Mouse (Mus musculus): ENCODE measurements around the gene Rab23. TPM values are rescaled to one million over a fixed set of nuclear protein-coding genes. Genes with fewer than 3 reads are reported as not detected.

Rab23 gene
- polyA plus RNA-seq, 1 experiment from 2014 or later: 28.0 TPM

- peaks cover 16% of the 10 kb centered on the region for H3K36me3 ChIP-seq
- no peaks in the 10 kb centered on the region for H3K27me3 ChIP-seq
- WGBS: 69% methylated on average over 7 of the region's 7 CpGs
- H3K9me3 ChIP-seq (replicated peaks): no peaks in the 10 kb centered on the region
- peak overlapping the region; percentile 95 for H3K4me2 ChIP-seq
- H3K27ac ChIP-seq: peak overlapping the region; percentile 86
- ATAC-seq (replicated peaks; ENCODE audit: low FRiP score): no peak
- peaks cover 38% of the 10 kb centered on the region for H3K4me1 ChIP-seq
- H3K9ac ChIP-seq: peak overlapping the region; percentile 70; the same call in 1 of the 2 replicates
- peak overlapping the region; percentile 76 for H3K4me3 ChIP-seq (replicated peaks)
These were observed 36.1 kb downstream of the Rab23 start for GRCm38 (mm10) chr1:33755799-33756198.

- no peaks in the 10 kb centered on the region for H3K27me3 ChIP-seq
- peaks cover 38% of the 10 kb centered on the region for H3K4me1 ChIP-seq
- peak overlapping the region; percentile 76 for H3K4me3 ChIP-seq (replicated peaks)
- WGBS: 15% methylated on average over 18 of the region's 18 CpGs
- peak overlapping the region; percentile 86 for H3K27ac ChIP-seq
- peak; percentile 16; the same call in 1 of the 2 replicates for ATAC-seq (replicated peaks; ENCODE audit: low FRiP score)
- peak overlapping the region; percentile 70 for H3K9ac ChIP-seq
- H3K9me3 ChIP-seq (replicated peaks): no peaks in the 10 kb centered on the region
- peak overlapping the region; percentile 95 for H3K4me2 ChIP-seq
- peaks cover 16% of the 10 kb centered on the region for H3K36me3 ChIP-seq
These were observed 36.8 kb downstream of the Rab23 start for GRCm38 (mm10) chr1:33756258-33757032.

DNA sequence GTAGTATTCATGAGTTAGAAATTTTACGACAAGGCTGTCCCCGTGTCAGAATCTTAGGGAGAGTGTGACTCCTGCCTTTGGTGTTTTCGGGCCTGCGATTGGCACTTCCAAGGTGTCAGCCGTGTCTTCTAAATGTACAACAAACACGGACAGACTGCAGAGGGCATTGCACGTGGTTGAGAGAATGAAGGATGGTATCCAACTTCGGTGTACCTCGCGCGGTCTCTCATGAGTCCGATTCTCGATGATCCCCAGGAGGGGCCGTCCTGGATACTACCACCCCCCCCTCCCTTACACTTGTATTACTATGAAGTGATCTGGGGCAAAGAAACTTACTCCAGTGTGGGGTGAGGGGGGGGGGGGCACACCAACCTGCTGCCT lies 37.3 kb downstream of the Rab23 start:
- Histone ChIP-seq H3K9me3 (replicated peaks) (no peaks in the 10 kb centered on the region), H3K36me3 (peaks cover 20% of the 10 kb centered on the region), H3K9ac (peak overlapping the region; percentile 70), H3K4me1 (peaks cover 38% of the 10 kb centered on the region), H3K4me3 (replicated peaks) (peak overlapping the region; percentile 76), H3K4me2 (peak overlapping the region; percentile 95), H3K27ac (peak overlapping the region; percentile 86), H3K27me3 (no peaks in the 10 kb centered on the region)
- under 1% methylated on average over 14 of the region's 14 CpGs for WGBS
- ATAC-seq (replicated peaks; ENCODE audit: low FRiP score): peak; percentile 14

DNA sequence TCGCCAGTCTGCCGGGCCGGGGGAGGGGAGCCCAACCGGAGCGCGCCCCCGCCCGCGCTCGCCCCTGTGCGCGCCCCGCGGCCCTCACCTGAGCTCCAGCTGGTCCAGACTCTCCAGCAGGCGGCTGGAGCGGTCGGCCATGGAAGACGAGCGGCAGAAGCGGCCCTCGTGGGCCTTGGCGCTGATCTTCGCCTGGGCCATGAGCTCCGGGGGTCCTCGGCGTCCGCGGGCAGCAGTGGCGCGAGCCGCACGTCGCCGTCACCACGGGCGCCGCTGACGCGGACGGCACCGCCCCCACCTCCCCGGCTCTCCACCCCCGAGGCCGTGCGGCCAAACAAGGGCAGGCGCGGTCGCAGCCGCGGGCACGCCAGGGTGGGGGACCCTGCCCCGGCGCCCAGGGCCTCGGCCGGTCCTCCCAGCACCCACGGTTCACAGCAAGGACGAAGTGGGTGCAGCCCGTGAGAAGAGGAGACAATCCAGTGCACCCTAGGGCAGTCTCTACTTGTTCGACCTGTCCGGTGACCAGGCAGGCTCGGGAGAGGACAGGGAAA lies 37.9 kb downstream of the Rab23 start, which contains the start of gene Bag2:
Gene Bag2, minus strand, starts transcription at position 305 of the 551 bp plus-strand sequence.
- Histone ChIP-seq H3K4me1 (peaks cover 38% of the 10 kb centered on the region), H3K27ac (peak within 1 kb of the TSS; percentile 86), H3K9ac (peak within 1 kb of the TSS; percentile 70), H3K4me3 (replicated peaks) (peak within 1 kb of the TSS; percentile 76), H3K27me3 (no peaks in the 10 kb centered on the region), H3K36me3 (peaks cover 21% of the 10 kb centered on the region), H3K4me2 (peak within 1 kb of the TSS; percentile 95), H3K9me3 (replicated peaks) (no peaks in the 10 kb centered on the region)
- peak; percentile 83 for ATAC-seq (replicated peaks; ENCODE audit: low FRiP score)
- under 1% methylated on average over 60 of the region's 61 CpGs for WGBS

DNA sequence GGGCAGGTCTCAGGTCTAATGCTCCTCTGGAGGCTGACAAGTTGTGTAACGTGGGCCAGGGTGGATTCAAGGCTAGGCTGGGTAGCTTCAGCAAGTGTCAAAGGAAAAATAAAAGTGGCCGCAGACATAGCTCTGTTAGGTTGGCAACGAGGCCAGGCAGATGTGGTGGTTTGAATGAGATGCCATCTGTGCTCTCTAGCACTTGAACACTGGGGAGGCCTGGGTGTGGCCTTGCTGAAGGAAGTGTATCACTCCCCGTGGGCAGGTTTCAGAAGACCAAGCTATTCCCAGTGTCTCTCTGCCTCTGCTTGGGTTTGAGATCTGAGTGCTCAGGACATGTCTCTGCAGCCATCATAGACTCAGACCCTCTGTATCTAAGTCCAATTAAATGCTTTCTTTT lies 38.8 kb downstream of the Rab23 start:
- peak overlapping the region; percentile 95; the same call in 1 of the 2 replicates for H3K4me2 ChIP-seq
- no peaks in the 10 kb centered on the region for H3K9me3 ChIP-seq (replicated peaks)
- no peaks in the 10 kb centered on the region for H3K27me3 ChIP-seq
- peaks cover 24% of the 10 kb centered on the region for H3K36me3 ChIP-seq
- peaks cover 38% of the 10 kb centered on the region for H3K4me1 ChIP-seq
- 0 out of 2 replicates have a peak overlapping the region, but pooled peaks have one; percentile 86 for H3K27ac ChIP-seq
- no peak for ATAC-seq (replicated peaks; ENCODE audit: low FRiP score)
- WGBS: 51% methylated on average over 4 of the region's 4 CpGs
- H3K4me3 ChIP-seq (replicated peaks): no peak overlapping the region
- no peak overlapping the region for H3K9ac ChIP-seq

DNA sequence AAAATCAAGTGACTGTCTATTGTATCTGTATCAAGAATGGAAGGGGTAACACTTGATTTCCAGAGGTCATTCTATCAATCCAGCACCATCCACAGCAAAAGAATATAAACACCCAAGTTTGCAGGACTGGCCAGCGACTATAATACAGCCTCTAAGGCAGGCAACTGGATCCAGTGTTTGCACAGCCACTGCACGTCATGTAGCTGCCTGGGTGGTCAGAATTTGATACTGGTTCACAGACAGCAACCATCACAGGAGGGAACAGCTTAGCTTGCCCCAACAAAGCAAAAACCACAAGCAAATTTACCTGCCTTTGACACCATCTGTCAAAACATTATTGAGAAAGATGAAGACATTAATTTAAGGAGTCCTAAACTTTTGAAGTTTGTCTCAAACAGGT lies 44.1 kb downstream of the Rab23 start:
- WGBS: 47% methylated on average over 2 of the region's 2 CpGs
- Histone ChIP-seq H3K9ac (no peak overlapping the region), H3K36me3 (peaks cover 46% of the 10 kb centered on the region), H3K4me1 (0 out of 2 replicates have a peak, but pooled peaks cover 2% of the 10 kb centered on the region), H3K4me2 (no peak overlapping the region), H3K27ac (no peak overlapping the region), H3K27me3 (no peaks in the 10 kb centered on the region), H3K9me3 (replicated peaks) (no peaks in the 10 kb centered on the region), H3K4me3 (replicated peaks) (no peak overlapping the region)
- peak; percentile 73 for ATAC-seq (replicated peaks; ENCODE audit: low FRiP score)

- no peak overlapping the region for H3K27ac ChIP-seq
- peaks cover 56% of the 10 kb centered on the region for H3K36me3 ChIP-seq
- 0 out of 2 replicates have a peak, but pooled peaks cover 2% of the 10 kb centered on the region for H3K4me1 ChIP-seq
- no peaks in the 10 kb centered on the region for H3K27me3 ChIP-seq
- H3K4me3 ChIP-seq (replicated peaks): no peak overlapping the region
- 85% methylated on average over 11 of the region's 11 CpGs for WGBS
- ATAC-seq (replicated peaks; ENCODE audit: low FRiP score): no peak
- no peaks in the 10 kb centered on the region for H3K9me3 ChIP-seq (replicated peaks)
- H3K9ac ChIP-seq: no peak overlapping the region
- no peak overlapping the region for H3K4me2 ChIP-seq
These were observed 45.9 kb downstream of the Rab23 start for GRCm38 (mm10) chr1:33765468-33766080.

GRCm38 (mm10) chr1:33766520-33767508 lies 47.1 kb downstream of the Rab23 start:
- no peaks in the 10 kb centered on the region for H3K9me3 ChIP-seq (replicated peaks)
- peaks cover 60% of the 10 kb centered on the region for H3K36me3 ChIP-seq
- H3K9ac ChIP-seq: no peak overlapping the region
- no peak overlapping the region for H3K4me2 ChIP-seq
- no peak overlapping the region for H3K4me3 ChIP-seq (replicated peaks)
- H3K4me1 ChIP-seq: 0 out of 2 replicates have a peak, but pooled peaks cover 2% of the 10 kb centered on the region
- peak; percentile 68 for ATAC-seq (replicated peaks; ENCODE audit: low FRiP score)
- WGBS: 70% methylated on average over 16 of the region's 16 CpGs
- no peaks in the 10 kb centered on the region for H3K27me3 ChIP-seq
- H3K27ac ChIP-seq: peak overlapping the region; percentile 65

DNA sequence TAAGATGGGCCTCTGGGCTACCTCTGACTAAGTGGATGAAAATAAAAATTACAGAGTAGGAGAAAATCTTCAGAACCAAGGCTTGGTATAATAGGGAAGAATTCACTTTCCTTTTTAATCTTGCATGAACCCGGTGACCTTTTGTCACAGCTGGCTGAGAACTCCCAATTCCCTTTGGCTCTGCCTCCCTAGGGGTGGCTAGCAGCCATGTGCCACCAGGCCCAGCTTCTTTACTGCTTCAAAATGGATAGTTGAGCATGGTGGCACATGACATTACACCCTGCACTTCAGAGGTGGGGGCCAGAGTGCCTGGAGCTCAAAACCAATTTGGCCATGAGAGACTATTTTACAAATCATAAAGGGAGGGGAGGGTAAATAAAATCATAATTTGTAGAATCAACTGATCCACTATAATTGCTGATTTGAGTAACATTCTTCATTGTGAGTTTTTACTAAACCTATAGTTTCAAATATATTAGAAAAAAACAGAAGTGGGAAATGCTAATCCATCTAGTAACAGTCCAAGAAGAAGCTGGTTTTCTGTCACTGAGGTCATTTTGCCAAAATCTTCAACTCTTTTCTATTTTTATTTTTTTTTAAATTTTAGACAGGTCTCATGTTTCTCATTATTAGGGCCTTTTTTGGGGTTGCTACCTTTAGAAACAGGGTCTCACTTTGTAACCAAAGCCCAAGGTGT lies 48.6 kb downstream of the Rab23 start:
- ATAC-seq (replicated peaks; ENCODE audit: low FRiP score): no peak
- Histone ChIP-seq H3K36me3 (peaks cover 63% of the 10 kb centered on the region), H3K27me3 (no peaks in the 10 kb centered on the region), H3K27ac (no peak overlapping the region), H3K4me2 (no peak overlapping the region), H3K4me1 (0 out of 2 replicates have a peak, but pooled peaks cover 2% of the 10 kb centered on the region), H3K4me3 (replicated peaks) (no peak overlapping the region), H3K9me3 (replicated peaks) (no peaks in the 10 kb centered on the region), H3K9ac (no peak overlapping the region)
- 86% methylated on average over 1 of the region's 1 CpGs for WGBS

GRCm38 (mm10) chr1:33768827-33769226 lies 49.1 kb downstream of the Rab23 start:
- peaks cover 65% of the 10 kb centered on the region for H3K36me3 ChIP-seq

DNA sequence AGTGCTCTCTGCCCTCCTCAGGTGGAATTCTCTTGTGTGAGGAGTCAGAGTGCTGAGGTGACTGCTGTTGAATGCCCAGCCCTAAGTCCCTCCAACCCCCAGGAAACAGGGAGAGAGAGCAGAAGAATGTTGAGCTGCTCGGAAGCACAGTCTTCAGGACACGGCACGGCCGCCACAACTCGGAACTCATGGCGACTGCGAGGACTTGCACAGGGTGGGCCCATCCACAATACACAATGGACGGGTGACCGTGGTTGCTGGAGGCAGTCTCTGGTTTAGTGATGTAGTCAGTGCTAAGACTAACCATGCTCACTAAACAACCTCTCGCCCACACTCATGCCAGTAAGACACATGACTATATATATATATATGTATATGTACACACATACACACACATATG lies 51.9 kb downstream of the Rab23 start:
- Histone ChIP-seq H3K36me3 (peaks cover 70% of the 10 kb centered on the region), H3K9ac (no peak overlapping the region), H3K4me1 (0 out of 2 replicates have a peak, but pooled peaks cover 2% of the 10 kb centered on the region), H3K9me3 (replicated peaks) (no peaks in the 10 kb centered on the region), H3K27me3 (no peaks in the 10 kb centered on the region), H3K27ac (no peak overlapping the region), H3K4me3 (replicated peaks) (no peak overlapping the region), H3K4me2 (no peak overlapping the region)
- ATAC-seq (replicated peaks; ENCODE audit: low FRiP score): no peak
- 90% methylated on average over 10 of the region's 10 CpGs for WGBS

More at GRCm38 (mm10) chr1:33768827-33769226, 49.1 kb downstream of the Rab23 start:
- Histone ChIP-seq H3K27me3 (no peaks in the 10 kb centered on the region), H3K4me1 (0 out of 2 replicates have a peak, but pooled peaks cover 2% of the 10 kb centered on the region), H3K4me2 (no peak overlapping the region), H3K4me3 (replicated peaks) (no peak overlapping the region), H3K27ac (no peak overlapping the region), H3K9ac (no peak overlapping the region), H3K9me3 (replicated peaks) (no peaks in the 10 kb centered on the region)
- ATAC-seq (replicated peaks; ENCODE audit: low FRiP score): no peak

Data from kidney, embryonic 15.5 days (tissue).